Mouse (Mus musculus) heart, embryonic 16.5 days (tissue): ENCODE results near the gene Phlpp2. TPM values are rescaled to one million over a fixed set of nuclear protein-coding genes. Genes with fewer than 3 reads are reported as not detected.

Experiments used
- ATAC-seq: fragments of 200-750 bp; cut with Nextera tagmentation; replicated peaks from 2 replicates; pipeline ENCODE4 v1.8.0; 2017; ENCODE audit warnings: moderate number of reproducible peaks; ENCODE audit not compliant: insufficient read depth, low FRiP score; ENCODE audit errors: extremely low read depth
- H3K27ac ChIP-seq: fragments of 300-500 bp; sonication (generic); 2 replicates; pipeline ENCODE4 v1.5.1; 2014; ENCODE audit warnings: mild to moderate bottlenecking, low read length, control low read depth, moderate library complexity
- H3K27me3 ChIP-seq: fragments of 300-500 bp; sonication (generic); 2 replicates; pipeline ENCODE4 v1.6.1; 2014; ENCODE audit warnings: low read length, mixed read lengths; ENCODE audit not compliant: control insufficient read depth, insufficient read depth
- H3K36me3 ChIP-seq: fragments of 300-500 bp; sonication (generic); 2 replicates; pipeline ENCODE4 v1.6.1; 2014; ENCODE audit not compliant: control insufficient read depth, insufficient read depth
- H3K4me1 ChIP-seq: fragments of 300-500 bp; sonication (generic); 2 replicates; pipeline ENCODE4 v1.6.1; 2014; ENCODE audit warnings: low read length, mixed read lengths; ENCODE audit not compliant: control insufficient read depth, insufficient read depth
- H3K4me2 ChIP-seq: fragments of 300-500 bp; sonication (generic); 2 replicates; pipeline ENCODE4 v1.6.1; 2014; ENCODE audit warnings: low read depth, mild to moderate bottlenecking, control low read depth, low read length
- H3K4me3 ChIP-seq: fragments of 300-500 bp; sonication (generic); 2 replicates; pipeline ENCODE4 v1.5.1; 2014; ENCODE audit warnings: mild to moderate bottlenecking, control low read depth, low read length
- H3K9ac ChIP-seq: fragments of 300-500 bp; sonication (generic); 2 replicates; pipeline ENCODE4 v1.6.1; 2014; ENCODE audit warnings: low read length, control low read depth
- H3K9me3 ChIP-seq: fragments of 300-500 bp; sonication (generic); replicated peaks from 2 replicates; pipeline ENCODE4 v1.6.1; 2016; ENCODE audit warnings: low read length; ENCODE audit not compliant: control insufficient read depth
- WGBS: fragments of 180-500 bp; shearing (Covaris S2); extraction: QIAGEN DNeasy Blood & Tissue Kit; methylation state at CpG from one replicate; pipeline ENCODE4 v1.1.7; 2014; 5-methylcytosine and 5-hydroxymethylcytosine counted together
- polyA plus RNA-seq: library from polyadenylated mRNA; unstranded; fragments of >200 nt; fragmentation: Nextera tagmentation; extraction: Ambion mirVana; gene quantifications from 2 replicates; pipeline ENCODE4 v1.2.1, GENCODE M21; 2015

The Phlpp2 gene
- polyA plus RNA-seq, 1 experiment from 2014 or later, result 1.3 TPM

- ATAC-seq, result 0 out of 2 replicates have a peak, but pooled peaks have one; percentile 32
- H3K36me3 ChIP-seq, result peaks cover 20% of the 10 kb centered on the region
- H3K4me3 ChIP-seq, result no peak overlapping the region
- H3K9ac ChIP-seq, result no peak overlapping the region
- H3K4me2 ChIP-seq, result no peak overlapping the region
- WGBS, result 52% methylated on average over 4 of the region's 4 CpGs
- no peaks in the 10 kb centered on the region for H3K9me3 ChIP-seq
- H3K27me3 ChIP-seq, result no peaks in the 10 kb centered on the region
- H3K27ac ChIP-seq, result no peak overlapping the region
- peaks cover 13% of the 10 kb centered on the region for H3K4me1 ChIP-seq
Observed at GRCm38 (mm10) chr8:109917277-109917676, 48.9 kb downstream of the Phlpp2 start.

- Histone ChIP-seq H3K27ac (no peak overlapping the region), H3K4me3 (no peak overlapping the region), H3K36me3 (peaks cover 7% of the 10 kb centered on the region), H3K27me3 (no peaks in the 10 kb centered on the region), H3K4me1 (peaks cover 13% of the 10 kb centered on the region), H3K9ac (no peak overlapping the region), H3K4me2 (no peak overlapping the region; the same call in 1 of the 2 replicates), H3K9me3 (no peaks in the 10 kb centered on the region)
- WGBS, result 61% methylated on average over 8 of the region's 8 CpGs
- ATAC-seq, result no peak
Observed at GRCm38 (mm10) chr8:109920406-109921390, 52.4 kb downstream of the Phlpp2 start.

GRCm38 (mm10) chr8:109941606-109942360, 73.4 kb downstream of the Phlpp2 start:
- Histone ChIP-seq H3K27ac (no peak overlapping the region), H3K4me2 (no peak overlapping the region), H3K36me3 (peaks cover 14% of the 10 kb centered on the region), H3K9me3 (no peaks in the 10 kb centered on the region), H3K4me1 (peaks cover 3% of the 10 kb centered on the region), H3K27me3 (no peaks in the 10 kb centered on the region), H3K4me3 (no peak overlapping the region), H3K9ac (no peak overlapping the region)
- WGBS, result 60% methylated on average over 2 of the region's 2 CpGs
- no peak for ATAC-seq

- H3K9ac ChIP-seq, result no peak overlapping the region
- H3K36me3 ChIP-seq, result peaks cover 9% of the 10 kb centered on the region
- WGBS, result 51% methylated on average over 9 of the region's 9 CpGs
- no peaks in the 10 kb centered on the region for H3K9me3 ChIP-seq
- H3K4me1 ChIP-seq, result peaks cover 7% of the 10 kb centered on the region
- ATAC-seq, result no peak
- no peak overlapping the region for H3K4me2 ChIP-seq
- H3K4me3 ChIP-seq, result no peak overlapping the region
- H3K27ac ChIP-seq, result no peak overlapping the region
- peaks cover 18% of the 10 kb centered on the region for H3K27me3 ChIP-seq
Observed at GRCm38 (mm10) chr8:109945153-109945632, 76.9 kb downstream of the Phlpp2 start.

- H3K4me1 ChIP-seq, result peaks cover 7% of the 10 kb centered on the region
- H3K27ac ChIP-seq, result no peak overlapping the region
- H3K27me3 ChIP-seq, result peaks cover 23% of the 10 kb centered on the region
- H3K4me2 ChIP-seq, result no peak overlapping the region
- H3K36me3 ChIP-seq, result 0 out of 2 replicates have a peak, but pooled peaks cover 5% of the 10 kb centered on the region
- 74% methylated on average over 7 of the region's 7 CpGs for WGBS
- ATAC-seq, result no peak
- H3K9ac ChIP-seq, result no peak overlapping the region
- H3K9me3 ChIP-seq, result no peaks in the 10 kb centered on the region
- H3K4me3 ChIP-seq, result no peak overlapping the region
Observed at GRCm38 (mm10) chr8:109945694-109946093, 77.4 kb downstream of the Phlpp2 start.

- Histone ChIP-seq H3K4me1 (peaks cover 7% of the 10 kb centered on the region), H3K27ac (no peak overlapping the region), H3K9ac (no peak overlapping the region), H3K4me2 (no peak overlapping the region), H3K36me3 (no peaks in the 10 kb centered on the region), H3K27me3 (peaks cover 23% of the 10 kb centered on the region), H3K4me3 (no peak overlapping the region), H3K9me3 (no peaks in the 10 kb centered on the region)
- no peak for ATAC-seq
- WGBS, result 85% methylated on average over 7 of the region's 7 CpGs
Observed at GRCm38 (mm10) chr8:109946272-109946671, 77.9 kb downstream of the Phlpp2 start.

- Histone ChIP-seq H3K27ac (no peak overlapping the region), H3K9ac (peak overlapping the region; percentile 31; the same call in 1 of the 2 replicates), H3K9me3 (no peaks in the 10 kb centered on the region), H3K4me3 (peak overlapping the region; percentile 41), H3K27me3 (peaks cover 26% of the 10 kb centered on the region), H3K4me2 (peak overlapping the region; percentile 67), H3K4me1 (peaks cover 4% of the 10 kb centered on the region), H3K36me3 (no peaks in the 10 kb centered on the region)
- ATAC-seq, result no peak; the same call in 1 of the 2 replicates
- WGBS, result 3% methylated on average over 26 of the region's 26 CpGs
Observed at GRCm38 (mm10) chr8:109947447-109948284, 79.3 kb downstream of the Phlpp2 start.

- H3K9me3 ChIP-seq, result no peaks in the 10 kb centered on the region
- peaks cover 26% of the 10 kb centered on the region for H3K27me3 ChIP-seq
- peak overlapping the region; percentile 31; the same call in 1 of the 2 replicates for H3K9ac ChIP-seq
- ATAC-seq, result no peak
- peak overlapping the region; percentile 67 for H3K4me2 ChIP-seq
- no peaks in the 10 kb centered on the region for H3K36me3 ChIP-seq
- H3K4me1 ChIP-seq, result peaks cover 4% of the 10 kb centered on the region
- H3K27ac ChIP-seq, result no peak overlapping the region
- WGBS, result 4% methylated on average over 19 of the region's 19 CpGs
- peak overlapping the region; percentile 41 for H3K4me3 ChIP-seq
Observed at GRCm38 (mm10) chr8:109948285-109948564, 79.9 kb downstream of the Phlpp2 start.
